Mouse (Mus musculus): ENCODE results near the gene Pomgnt2. TPM values are rescaled to one million over a fixed set of nuclear protein-coding genes. Genes with fewer than 3 reads are reported as not detected.

The Pomgnt2 gene
- polyA plus RNA-seq, 1 experiment = 19.3 TPM

GRCm38 (mm10) chr9:121997978-121998377, 1.1 kb upstream of the Pomgnt2 start:
- DNase-seq = no peak
- H3K4me1 ChIP-seq (replicated peaks; ENCODE audit: control insufficient read depth, insufficient read depth, low read length) = peaks cover 27% of the 10 kb centered on the region
- no peak overlapping the region for H3K27ac ChIP-seq (ENCODE audit: control insufficient read depth, insufficient read depth, low read length)
- no peaks in the 10 kb centered on the region for H3K27me3 ChIP-seq (ENCODE audit: control insufficient read depth, insufficient read depth, low read length)
- H3K4me3 ChIP-seq (ENCODE audit: control insufficient read depth, insufficient read depth, low read length) = no peak overlapping the region
- H3K36me3 ChIP-seq (ENCODE audit: control insufficient read depth, insufficient read depth, low read length) = no peaks in the 10 kb centered on the region
- WGBS = 96% methylated on average over 4 of the region's 4 CpGs
- no peak for TF ChIP-seq CTCF (IDR thresholded peaks at IDR 0.05; ENCODE audit: borderline replicate concordance, control insufficient read depth, extremely low read depth, insufficient read depth, low read length, poor library complexity)
- TF ChIP-seq POLR2A (IDR thresholded peaks at IDR 0.05; ENCODE audit: control insufficient read depth, extremely low read depth, insufficient read depth, low read length, poor library complexity) = no peak

GRCm38 (mm10) chr9:121995508-121996131, 1.3 kb downstream of the Pomgnt2 start:
- TF ChIP-seq POLR2A (IDR thresholded peaks at IDR 0.05; ENCODE audit: control insufficient read depth, extremely low read depth, insufficient read depth, low read length, poor library complexity) = no peak
- TF ChIP-seq CTCF (IDR thresholded peaks at IDR 0.05; ENCODE audit: borderline replicate concordance, control insufficient read depth, extremely low read depth, insufficient read depth, low read length, poor library complexity) = no peak
- Histone ChIP-seq H3K36me3 (ENCODE audit: control insufficient read depth, insufficient read depth, low read length) (no peaks in the 10 kb centered on the region), H3K4me3 (ENCODE audit: control insufficient read depth, insufficient read depth, low read length) (peak overlapping the region; percentile 46), H3K27ac (ENCODE audit: control insufficient read depth, insufficient read depth, low read length) (no peak overlapping the region), H3K27me3 (ENCODE audit: control insufficient read depth, insufficient read depth, low read length) (no peaks in the 10 kb centered on the region), H3K4me1 (replicated peaks; ENCODE audit: control insufficient read depth, insufficient read depth, low read length) (peaks cover 43% of the 10 kb centered on the region)
- DNase-seq = peak; percentile 48
- WGBS = under 1% methylated on average over 53 of the region's 53 CpGs

GRCm38 (mm10) chr9:121995077-121995476, 1.8 kb downstream of the Pomgnt2 start:
- TF ChIP-seq POLR2A (IDR thresholded peaks at IDR 0.05; ENCODE audit: control insufficient read depth, extremely low read depth, insufficient read depth, low read length, poor library complexity) = no peak
- no peak for TF ChIP-seq CTCF (IDR thresholded peaks at IDR 0.05; ENCODE audit: borderline replicate concordance, control insufficient read depth, extremely low read depth, insufficient read depth, low read length, poor library complexity)
- peaks cover 48% of the 10 kb centered on the region for H3K4me1 ChIP-seq (replicated peaks; ENCODE audit: control insufficient read depth, insufficient read depth, low read length)
- WGBS = 16% methylated on average over 10 of the region's 10 CpGs
- H3K4me3 ChIP-seq (ENCODE audit: control insufficient read depth, insufficient read depth, low read length) = peak overlapping the region; percentile 46
- no peaks in the 10 kb centered on the region for H3K27me3 ChIP-seq (ENCODE audit: control insufficient read depth, insufficient read depth, low read length)
- DNase-seq = no peak
- no peaks in the 10 kb centered on the region for H3K36me3 ChIP-seq (ENCODE audit: control insufficient read depth, insufficient read depth, low read length)
- no peak overlapping the region for H3K27ac ChIP-seq (ENCODE audit: control insufficient read depth, insufficient read depth, low read length)

GRCm38 (mm10) chr9:121993047-121993446, 3.9 kb downstream of the Pomgnt2 start:
- peak; percentile 69 for DNase-seq
- H3K4me1 ChIP-seq (replicated peaks; ENCODE audit: control insufficient read depth, insufficient read depth, low read length) = peaks cover 53% of the 10 kb centered on the region

GRCm38 (mm10) chr9:121991041-121991440, 5.9 kb downstream of the Pomgnt2 start:
- no peak overlapping the region for H3K27ac ChIP-seq (ENCODE audit: control insufficient read depth, insufficient read depth, low read length)
- H3K36me3 ChIP-seq (ENCODE audit: control insufficient read depth, insufficient read depth, low read length) = no peaks in the 10 kb centered on the region
- H3K4me3 ChIP-seq (ENCODE audit: control insufficient read depth, insufficient read depth, low read length) = no peak overlapping the region
- 35% methylated on average over 5 of the region's 5 CpGs for WGBS
- peaks cover 53% of the 10 kb centered on the region for H3K4me1 ChIP-seq (replicated peaks; ENCODE audit: control insufficient read depth, insufficient read depth, low read length)
- no peaks in the 10 kb centered on the region for H3K27me3 ChIP-seq (ENCODE audit: control insufficient read depth, insufficient read depth, low read length)
- peak; percentile 33 for DNase-seq
- TF ChIP-seq POLR2A (IDR thresholded peaks at IDR 0.05; ENCODE audit: control insufficient read depth, extremely low read depth, insufficient read depth, low read length, poor library complexity) (no peak), CTCF (IDR thresholded peaks at IDR 0.05; ENCODE audit: borderline replicate concordance, control insufficient read depth, extremely low read depth, insufficient read depth, low read length, poor library complexity) (no peak)

More at GRCm38 (mm10) chr9:121993047-121993446, 3.9 kb downstream of the Pomgnt2 start:
- Histone ChIP-seq H3K27ac (ENCODE audit: control insufficient read depth, insufficient read depth, low read length) (peak overlapping the region; percentile 90), H3K4me3 (ENCODE audit: control insufficient read depth, insufficient read depth, low read length) (no peak overlapping the region), H3K27me3 (ENCODE audit: control insufficient read depth, insufficient read depth, low read length) (no peaks in the 10 kb centered on the region), H3K36me3 (ENCODE audit: control insufficient read depth, insufficient read depth, low read length) (no peaks in the 10 kb centered on the region)
- TF ChIP-seq POLR2A (IDR thresholded peaks at IDR 0.05; ENCODE audit: control insufficient read depth, extremely low read depth, insufficient read depth, low read length, poor library complexity) (no peak), CTCF (IDR thresholded peaks at IDR 0.05; ENCODE audit: borderline replicate concordance, control insufficient read depth, extremely low read depth, insufficient read depth, low read length, poor library complexity) (no peak)
- 10% methylated on average over 3 of the region's 3 CpGs for WGBS

- no peak overlapping the region for H3K27ac ChIP-seq (ENCODE audit: control insufficient read depth, insufficient read depth, low read length)
- DNase-seq = no peak
- 91% methylated on average over 5 of the region's 5 CpGs for WGBS
- no peak for TF ChIP-seq CTCF (IDR thresholded peaks at IDR 0.05; ENCODE audit: borderline replicate concordance, control insufficient read depth, extremely low read depth, insufficient read depth, low read length, poor library complexity)
- no peak for TF ChIP-seq POLR2A (IDR thresholded peaks at IDR 0.05; ENCODE audit: control insufficient read depth, extremely low read depth, insufficient read depth, low read length, poor library complexity)
- no peak overlapping the region for H3K4me3 ChIP-seq (ENCODE audit: control insufficient read depth, insufficient read depth, low read length)
- H3K27me3 ChIP-seq (ENCODE audit: control insufficient read depth, insufficient read depth, low read length) = no peaks in the 10 kb centered on the region
- no peaks in the 10 kb centered on the region for H3K36me3 ChIP-seq (ENCODE audit: control insufficient read depth, insufficient read depth, low read length)
- peaks cover 41% of the 10 kb centered on the region for H3K4me1 ChIP-seq (replicated peaks; ENCODE audit: control insufficient read depth, insufficient read depth, low read length)
These were observed 7.4 kb downstream of the Pomgnt2 start for GRCm38 (mm10) chr9:121989536-121989935.

All from thymus, adult 2 months (tissue).